Mouse (Mus musculus) liver, postnatal 0 days (tissue): ENCODE data around the gene Prdm5.

Experiments
- CTCF ChIP-seq: sonication (generic); IDR thresholded peaks from 2 replicates; pipeline ENCODE4 v1.5.1; 2016; ENCODE audit warnings: antibody characterized with exemption, low read depth
- EP300 ChIP-seq: IDR thresholded peaks from 2 replicates; pipeline ENCODE4 v1.6.1; 2016; ENCODE audit warnings: antibody characterized with exemption, low read depth, mild to moderate bottlenecking

DNA sequence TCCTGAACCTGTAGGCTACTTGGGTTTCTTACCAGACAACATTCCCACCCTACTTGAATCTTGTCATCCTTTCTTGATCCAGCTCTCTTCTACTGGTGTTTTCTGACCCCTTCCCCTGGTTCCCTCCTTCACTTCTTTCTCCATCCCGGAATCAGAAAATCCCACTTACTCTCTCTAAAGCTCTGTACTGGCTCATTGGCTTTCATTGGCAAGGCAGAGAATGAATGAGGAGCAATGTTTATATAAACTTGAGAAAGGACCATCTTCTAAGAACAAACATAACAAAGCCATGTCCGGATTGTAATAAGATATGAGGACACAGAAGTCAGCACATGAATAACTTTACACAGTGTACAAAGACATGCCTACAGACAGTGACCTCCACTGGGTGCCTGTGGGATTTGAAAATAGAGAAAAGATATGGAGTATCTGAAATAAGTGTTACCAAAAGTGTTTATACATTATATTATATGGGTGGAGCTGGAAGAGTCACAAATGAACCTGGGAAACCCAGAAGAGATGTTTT lies 127.9 kb downstream of the Prdm5 start:
- TF ChIP-seq CTCF: no peak
- TF ChIP-seq EP300: no peak
